Mouse (Mus musculus) induced T-regulatory cell, adult 2 months (primary cell): ENCODE measurements around the gene Olfr1474.
"Not testable (repeated sequence)": the region's sequence is repeated elsewhere in the genome, so short reads cannot be mapped to it uniquely, and the experiment has no call there.

Source experiments
- DNase-seq: peaks from one replicate; pipeline ENCODE4 v3.0.0-alpha.2; 2012; ENCODE audit warnings: low read depth

Gene Olfr1474

DNA sequence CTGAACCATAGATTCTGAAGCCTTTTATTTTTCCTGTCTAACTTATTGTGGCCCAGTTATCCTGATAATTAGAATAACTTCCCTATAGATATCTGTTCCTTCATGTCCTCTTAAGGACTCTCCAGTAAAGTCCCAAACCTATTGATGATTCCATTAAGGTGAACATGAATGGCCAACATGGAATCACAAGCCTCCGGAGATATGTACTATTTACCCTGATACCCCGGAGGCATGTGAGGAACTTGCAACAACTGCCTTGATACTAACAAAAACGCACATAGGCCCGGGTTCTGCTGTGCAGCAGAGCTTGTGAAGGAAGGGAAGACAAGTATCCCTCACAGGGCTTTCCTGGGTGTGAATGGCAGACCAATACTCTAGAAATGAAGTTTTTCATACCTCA, at the start of gene Olfr1474:
Olfr1474 (plus strand) TSS at position 301 of the 400 bp plus-strand sequence.
- not testable (repeated sequence) for DNase-seq

- DNase-seq = not testable (repeated sequence)
These were observed 26.3 kb upstream of the Olfr1474 start, which contains the start of gene Olfr1471 for GRCm38 (mm10) chr19:13443109-13443508. Gene Olfr1471, plus strand, starts transcription at chr19:13443409.

GRCm38 (mm10) chr19:13455986-13456385, 13.4 kb upstream of the Olfr1474 start, which contains the start of gene Olfr1472:
Gene Olfr1472, minus strand, starts transcription at chr19:13456086.
- no peak for DNase-seq

DNA sequence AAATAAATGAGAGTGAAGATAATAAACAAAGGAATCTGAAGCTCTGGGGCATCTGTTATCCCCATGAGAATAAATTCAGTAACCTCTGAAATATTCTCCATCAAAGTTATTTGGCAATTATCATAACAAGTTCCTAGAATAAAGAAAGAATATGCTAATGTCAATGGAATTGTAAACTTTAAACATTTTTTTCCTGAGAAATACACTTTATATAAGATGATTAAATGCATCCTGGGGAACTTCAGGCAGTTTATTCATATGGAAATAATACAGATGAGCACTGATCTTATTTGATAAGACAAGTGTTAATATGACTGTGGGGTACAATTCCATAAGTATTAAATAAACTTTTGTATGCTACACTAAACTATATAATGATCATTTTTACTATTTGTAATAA, 10.7 kb downstream of the Olfr1474 start, which contains the start of gene Olfr1475:
Olfr1475 (minus strand) TSS at position 101 of the 400 bp plus-strand sequence.
- DNase-seq = no peak

GRCm38 (mm10) chr19:13500246-13500645, 30.9 kb downstream of the Olfr1474 start, which contains the start of gene Olfr1477:
Gene Olfr1477, plus strand, starts transcription at chr19:13500546.
- no peak for DNase-seq
